Mouse (Mus musculus) layer of hippocampus, adult 8-10 months (tissue): ENCODE results near the gene Txnrd3. TPM values are rescaled to one million over a fixed set of nuclear protein-coding genes. Genes with fewer than 3 reads are reported as not detected.

Experiments used
- total RNA-seq, 4 experiments: library from RNA; stranded (reverse); gene quantifications; 2 replicates each; pipeline ENCODE4 v1.2.4; 2022

The Txnrd3 gene
- total RNA-seq, 4 experiments from 2014 or later, result 2.9 to 6.3 (median 4.1) TPM

Other genes starting within 250 kb of the Txnrd3 start
- gene Chchd6, start 48.3 kb upstream of the Txnrd3 start, total RNA-seq, result 10 to 100 TPM; 68.3 to 73.7 (median 71.1) TPM
- gene Vmn1r40, start 63.6 kb downstream of the Txnrd3 start, total RNA-seq, result not detected
- not detected for gene Vmn1r41, start 96.8 kb downstream of the Txnrd3 start, total RNA-seq
- not detected for gene Vmn1r42, start 232.4 kb downstream of the Txnrd3 start, total RNA-seq
- gene Vmn1r43, start 232.4 kb downstream of the Txnrd3 start, total RNA-seq, result not detected
- not detected for gene Vmn1r44, start 239.7 kb downstream of the Txnrd3 start, total RNA-seq